Mouse (Mus musculus) olfactory bulb, adult 2 months (tissue): ENCODE data around the gene Tsr1.

Experiments used
- CTCF ChIP-seq: fragments of 200-500 bp; IDR thresholded peaks from 2 replicates; pipeline ENCODE4 v1.5.1; 2012; ENCODE audit warnings: low read depth, mild to moderate bottlenecking, low read length, moderate library complexity; ENCODE audit not compliant: insufficient read depth
- POLR2A ChIP-seq: fragments of 200-500 bp; IDR thresholded peaks from 2 replicates; pipeline ENCODE4 v1.6.1; 2012; ENCODE audit warnings: mild to moderate bottlenecking, low read depth, low read length, moderate library complexity; ENCODE audit not compliant: insufficient read depth

GRCm38 (mm10) chr11:74894619-74895018 lies 3.3 kb upstream of the Tsr1 start:
- TF ChIP-seq CTCF (no peak), POLR2A (no peak)
